Mouse (Mus musculus): ENCODE results near the gene Zfp131.

- TF ChIP-seq ELF1 (IDR thresholded peaks at IDR 0.05; ENCODE audit: low read depth, low read length): no peak
- TF ChIP-seq NELFE (IDR thresholded peaks at IDR 0.05; ENCODE audit: low read depth, low read length): no peak
- TF ChIP-seq ZNF384 (IDR thresholded peaks at IDR 0.05; ENCODE audit: low read depth, low read length): no peak
- no peak for TF ChIP-seq E2F4 (IDR thresholded peaks at IDR 0.05; ENCODE audit: insufficient replicate concordance, low read depth, low read length)
- TF ChIP-seq EP300 (IDR thresholded peaks at IDR 0.05; ENCODE audit: low read length): no peak
These were observed 7.0 kb upstream of the Zfp131 start for GRCm38 (mm10) chr13:119797656-119798055.
